Mouse (Mus musculus): Measurements from ENCODE around the gene Dpagt1. TPM values are rescaled to one million over a fixed set of nuclear protein-coding genes. Genes with fewer than 3 reads are reported as not detected.
A peak's percentile ranks its signal among the peaks of the same experiment; 100 is the strongest.

Gene Dpagt1
- polyA plus RNA-seq, 1 experiment from 2014 or later, result 37.0 TPM

DNA sequence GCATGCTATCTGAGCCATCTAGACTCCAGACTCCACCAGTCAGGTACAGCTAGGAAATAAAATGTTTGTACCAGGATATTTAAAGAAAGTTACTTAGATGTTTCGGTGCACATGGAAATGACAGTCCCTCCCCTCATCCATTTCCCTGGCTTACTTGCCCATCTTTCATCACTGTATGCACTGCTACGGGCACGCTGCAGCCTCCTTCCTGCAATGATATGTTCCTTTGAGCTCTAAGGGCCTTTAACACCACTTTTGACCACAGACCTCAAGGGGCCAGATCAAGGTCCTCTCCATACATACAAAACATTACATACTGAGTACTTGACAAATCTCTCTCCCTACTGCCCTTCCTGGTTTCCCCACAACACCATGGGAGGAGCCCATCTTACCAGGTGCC is 11.1 kb downstream of the Dpagt1 start:
- TF ChIP-seq CTCF (IDR thresholded peaks at IDR 0.05), result no peak
- in situ Hi-C loops (cut with MboI; ENCODE audit: low pct_unique_long_range_greater_than_20kb), result no loop called here
- CTCF ChIA-PET, result interaction anchor here (0.9 to 1.1 kb wide), 2 partner anchors 11 to 66 kb away, joined by 3 read pairs; partner anchors contain the start of gene Dpagt1
- no peak for DNase-seq (ENCODE audit: low read depth, low spot score)
- ATAC-seq, result no peak
- H3K27me3 ChIP-seq, result no peaks in the 10 kb centered on the region
- POLR2A ChIA-PET, result no interaction called here

DNA sequence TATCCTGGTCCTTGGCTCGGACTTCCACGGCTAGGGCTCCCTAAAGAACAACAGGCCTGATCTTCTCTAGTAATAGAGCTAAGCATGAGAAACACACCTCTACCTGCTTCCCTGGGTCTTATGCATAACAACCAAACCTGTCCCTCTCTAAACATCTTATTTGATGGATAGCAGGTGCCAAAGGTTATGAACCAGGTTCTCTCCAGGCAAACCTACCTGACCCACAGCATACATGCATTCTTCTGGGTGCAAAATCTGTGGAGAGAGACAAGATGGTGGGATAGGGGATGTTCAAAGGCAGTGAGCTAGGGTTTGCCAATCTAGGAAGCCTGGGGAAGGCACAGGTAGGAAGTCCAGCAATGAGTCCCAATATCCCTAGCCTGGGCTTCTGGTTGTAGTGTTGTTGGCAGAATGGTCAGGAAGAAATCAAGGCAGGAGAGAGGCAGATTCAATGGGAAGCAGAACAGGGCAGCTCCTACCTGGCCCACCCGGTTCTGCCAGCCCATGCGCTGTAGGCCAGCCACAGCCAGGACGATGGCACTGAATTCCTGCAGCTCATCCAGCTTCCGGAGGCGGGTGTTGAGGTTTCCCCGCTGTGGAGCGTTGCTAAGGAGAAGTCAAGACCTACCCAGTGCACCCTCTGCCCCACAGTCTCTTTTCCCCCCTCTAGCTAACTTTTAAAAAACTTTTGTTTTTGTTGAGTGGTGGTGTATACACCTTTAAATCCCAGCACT is 11.8 kb downstream of the Dpagt1 start:
- CTCF ChIA-PET, result interaction anchor here (0.9 to 1.1 kb wide), 2 partner anchors 12 to 66 kb away, joined by 3 read pairs; partner anchors contain the start of gene Dpagt1
- in situ Hi-C loops (cut with MboI; ENCODE audit: low pct_unique_long_range_greater_than_20kb), result no loop called here
- ATAC-seq (no peak), DNase-seq (ENCODE audit: low read depth, low spot score) (no peak)
- TF ChIP-seq CTCF (IDR thresholded peaks at IDR 0.05), result no peak
- H3K27me3 ChIP-seq, result no peaks in the 10 kb centered on the region
- POLR2A ChIA-PET, result interaction anchor here (0.6 kb wide), 1 partner anchor 65 kb away, joined by 3 read pairs; no protein-coding TSS in a partner anchor

DNA sequence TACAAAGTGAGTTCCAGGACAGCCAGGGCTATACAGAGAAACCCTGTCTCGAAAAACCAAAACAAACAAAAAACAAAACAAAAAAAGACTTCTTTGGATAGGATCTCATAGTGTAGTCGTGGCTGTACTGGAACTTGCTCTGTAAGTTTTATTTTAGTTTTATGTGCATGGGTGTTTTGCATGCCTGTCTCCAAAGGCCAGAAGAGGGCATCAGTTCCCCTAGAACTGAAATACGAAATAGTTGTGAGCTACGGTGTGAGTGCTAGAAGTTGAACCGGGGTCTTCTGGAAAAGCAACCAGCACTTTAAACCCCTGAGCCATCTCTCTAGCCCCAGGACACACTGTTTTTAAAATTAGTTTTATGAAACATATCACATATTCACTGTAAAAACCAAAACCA is 12.8 kb downstream of the Dpagt1 start:
- no peak for DNase-seq (ENCODE audit: low read depth, low spot score)
- no peaks in the 10 kb centered on the region for H3K27me3 ChIP-seq
- ChIA-PET CTCF (no interaction called here), POLR2A (interaction anchor here (0.6 kb wide), 1 partner anchor 12 kb away, joined by 4 read pairs; no protein-coding TSS in a partner anchor)
- in situ Hi-C loops (cut with MboI; ENCODE audit: low pct_unique_long_range_greater_than_20kb), result no loop called here
- TF ChIP-seq CTCF (IDR thresholded peaks at IDR 0.05), result no peak
- no peak for ATAC-seq

DNA sequence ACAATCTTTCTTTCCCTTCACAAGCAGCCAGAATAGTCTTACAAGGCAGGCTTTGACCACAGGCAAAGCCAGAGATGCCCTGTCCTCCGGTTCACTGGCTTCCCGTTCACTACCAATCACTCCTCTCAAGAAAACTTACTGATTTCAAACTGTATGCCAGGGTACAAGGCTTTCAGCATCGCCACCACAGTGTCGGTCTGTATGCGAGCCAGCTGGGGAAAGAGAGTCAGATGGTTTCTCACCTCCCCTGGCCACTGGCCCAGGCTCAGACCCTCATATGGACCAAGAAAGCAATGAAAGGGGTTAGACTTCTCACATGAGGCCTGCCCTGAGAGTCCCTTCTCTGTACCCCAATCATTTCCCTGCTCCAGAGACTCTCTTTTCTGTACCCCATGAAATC is 15.7 kb downstream of the Dpagt1 start:
- POLR2A ChIA-PET, result no interaction called here

DNA sequence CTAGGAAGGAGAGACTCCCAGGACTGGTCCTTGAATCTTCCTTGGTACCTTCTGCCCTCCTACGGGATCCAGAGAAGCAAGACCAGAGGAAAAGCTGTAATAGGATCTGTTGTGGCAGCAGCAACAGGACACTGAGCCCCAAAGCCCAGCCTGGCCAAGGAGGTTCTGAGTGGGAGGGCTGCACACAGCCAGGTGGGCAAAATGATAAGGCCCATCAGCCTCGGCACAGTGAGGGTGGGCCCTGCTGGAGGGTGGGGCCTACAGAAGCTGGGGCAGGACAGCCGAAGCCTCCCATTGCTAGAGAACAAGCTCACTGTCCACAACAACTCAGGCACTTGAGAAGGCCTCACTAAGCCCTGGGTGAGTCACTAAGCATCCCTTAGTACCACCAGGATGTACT is 16.4 kb downstream of the Dpagt1 start:
- POLR2A ChIA-PET, result interaction anchor here (1.0 to 1.7 kb wide), 2 partner anchors 7 to 16 kb away, joined by 4 to 8 read pairs; partner anchors contain the start of gene H2afx
- DNase-seq (ENCODE audit: low read depth, low spot score) (no peak), ATAC-seq (no peak)
- H3K27me3 ChIP-seq, result no peaks in the 10 kb centered on the region
- in situ Hi-C loops (cut with MboI; ENCODE audit: low pct_unique_long_range_greater_than_20kb), result no loop called here
- CTCF ChIA-PET, result no interaction called here
- TF ChIP-seq CTCF (IDR thresholded peaks at IDR 0.05), result no peak

More for the DNA sequence above, 15.7 kb downstream of the Dpagt1 start:
- ATAC-seq (no peak), DNase-seq (ENCODE audit: low read depth, low spot score) (no peak)
- no peaks in the 10 kb centered on the region for H3K27me3 ChIP-seq
- no peak for TF ChIP-seq CTCF (IDR thresholded peaks at IDR 0.05)
- CTCF ChIA-PET, result no interaction called here
- in situ Hi-C loops (cut with MboI; ENCODE audit: low pct_unique_long_range_greater_than_20kb), result no loop called here

DNA sequence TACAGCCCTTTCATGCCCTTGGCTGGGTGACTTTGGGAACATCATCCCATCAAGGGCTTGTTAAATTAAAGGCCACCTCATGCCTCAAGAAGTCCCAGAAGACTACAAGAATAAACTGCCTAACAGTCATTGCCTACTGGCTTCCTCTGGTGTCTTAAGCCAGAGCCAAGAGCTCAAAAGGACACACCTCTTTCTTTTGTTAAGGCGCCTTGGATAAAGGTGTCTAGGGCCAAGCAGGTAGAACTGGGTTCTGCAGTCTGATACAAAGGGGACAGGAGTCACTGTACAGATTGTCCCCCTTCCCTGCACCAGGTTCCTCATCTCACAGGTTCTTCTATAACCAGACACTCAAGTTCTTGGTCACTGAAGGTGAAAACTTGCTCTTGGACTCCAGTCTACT is 16.8 kb downstream of the Dpagt1 start:
- ChIA-PET POLR2A (interaction anchor here (1.0 to 1.7 kb wide), 3 partner anchors 8 to 17 kb away, joined by 3 to 8 read pairs (median 4); partner anchors contain the start of gene H2afx), CTCF (interaction anchor here (0.6 kb wide), 1 partner anchor 19 kb away, joined by 3 read pairs; the partner anchor contains the start of gene Vps11)
- DNase-seq (ENCODE audit: low read depth, low spot score) (no peak), ATAC-seq (no peak)
- no peak for TF ChIP-seq CTCF (IDR thresholded peaks at IDR 0.05)
- H3K27me3 ChIP-seq, result no peaks in the 10 kb centered on the region
- in situ Hi-C loops (cut with MboI; ENCODE audit: low pct_unique_long_range_greater_than_20kb), result no loop called here

DNA sequence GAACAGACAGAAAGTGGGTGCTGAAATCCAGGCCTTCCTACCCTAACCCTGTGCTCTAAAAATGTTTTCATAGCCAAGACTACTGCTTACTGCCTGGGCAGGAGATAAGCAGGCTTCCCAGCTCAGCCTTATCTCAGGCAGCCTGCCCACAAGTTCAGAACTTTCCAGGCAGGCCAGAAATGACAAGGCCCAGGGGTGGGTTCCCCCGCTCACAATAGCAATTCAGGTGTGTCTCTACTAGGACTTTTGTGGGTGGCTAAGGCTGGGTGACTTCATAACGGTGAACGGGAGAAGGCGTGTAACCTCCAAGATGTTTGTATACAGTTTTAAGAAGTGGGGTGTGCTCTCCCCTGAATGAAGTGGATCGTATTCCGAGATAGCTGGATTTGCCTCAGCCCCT is 17.5 kb downstream of the Dpagt1 start:
- in situ Hi-C loops (cut with MboI; ENCODE audit: low pct_unique_long_range_greater_than_20kb), result no loop called here
- no peak for ATAC-seq

DNA sequence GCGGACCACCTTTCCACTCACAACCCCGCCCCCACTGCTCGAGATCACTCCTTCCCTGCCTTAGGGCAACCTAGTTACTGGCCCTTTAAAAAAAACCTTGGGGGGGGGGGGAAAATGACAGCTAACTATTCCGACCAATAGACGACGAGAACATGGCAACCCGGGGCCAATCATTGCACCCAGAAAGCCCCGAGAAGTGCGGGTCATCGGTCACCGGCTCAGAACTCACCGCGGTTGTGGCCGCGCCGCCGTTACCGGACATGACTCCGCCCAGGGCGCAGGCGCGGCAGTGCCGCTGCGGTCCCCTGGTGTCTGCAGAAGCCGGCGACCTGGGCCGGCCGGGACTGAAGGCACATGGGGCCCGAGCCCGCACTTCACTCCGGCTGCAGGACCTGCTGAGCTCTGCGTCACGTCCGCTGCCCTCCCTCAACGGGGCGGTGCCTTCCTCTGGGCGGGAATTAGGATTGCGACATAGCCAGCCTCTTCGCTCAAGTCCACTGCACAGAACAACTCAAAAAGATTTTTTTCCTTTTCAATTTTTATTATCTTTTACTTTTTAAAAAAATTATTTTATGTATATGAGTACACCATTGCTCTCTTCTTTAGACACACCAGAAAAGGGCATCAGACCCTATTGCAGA is 18.1 kb downstream of the Dpagt1 start, which contains the start of gene Hmbs:
Gene Hmbs (minus strand): TSS at position 448 of the 641 bp plus-strand sequence.
- POLR2A ChIA-PET, result interaction anchor here (1.1 to 1.7 kb wide), 3 partner anchors 9 to 15 kb away, joined by 3 to 8 read pairs (median 3); partner anchors contain the start of gene H2afx
- in situ Hi-C loops (cut with MboI; ENCODE audit: low pct_unique_long_range_greater_than_20kb), result no loop called here
- no peak for TF ChIP-seq CTCF (IDR thresholded peaks at IDR 0.05)
- CTCF ChIA-PET, result interaction anchor here (1.0 to 2.5 kb wide), 2 partner anchors 8 to 18 kb away, joined by 4 to 8 read pairs; partner anchors contain the start of gene Vps11
- peak; percentile 80 for ATAC-seq
- DNase-seq (ENCODE audit: low read depth, low spot score), result no peak
- H3K27me3 ChIP-seq, result no peaks in the 10 kb centered on the region

More for the DNA sequence above, 17.5 kb downstream of the Dpagt1 start:
- TF ChIP-seq CTCF (IDR thresholded peaks at IDR 0.05), result no peak
- ChIA-PET CTCF (interaction anchor here (0.6 to 2.5 kb wide), 2 partner anchors 18 kb away, joined by 3 to 8 read pairs; partner anchors contain the start of gene Vps11), POLR2A (interaction anchor here (1.1 to 1.7 kb wide), 3 partner anchors 8 to 16 kb away, joined by 3 to 8 read pairs (median 3); partner anchors contain the start of gene H2afx)
- no peaks in the 10 kb centered on the region for H3K27me3 ChIP-seq
- no peak for DNase-seq (ENCODE audit: low read depth, low spot score)

DNA sequence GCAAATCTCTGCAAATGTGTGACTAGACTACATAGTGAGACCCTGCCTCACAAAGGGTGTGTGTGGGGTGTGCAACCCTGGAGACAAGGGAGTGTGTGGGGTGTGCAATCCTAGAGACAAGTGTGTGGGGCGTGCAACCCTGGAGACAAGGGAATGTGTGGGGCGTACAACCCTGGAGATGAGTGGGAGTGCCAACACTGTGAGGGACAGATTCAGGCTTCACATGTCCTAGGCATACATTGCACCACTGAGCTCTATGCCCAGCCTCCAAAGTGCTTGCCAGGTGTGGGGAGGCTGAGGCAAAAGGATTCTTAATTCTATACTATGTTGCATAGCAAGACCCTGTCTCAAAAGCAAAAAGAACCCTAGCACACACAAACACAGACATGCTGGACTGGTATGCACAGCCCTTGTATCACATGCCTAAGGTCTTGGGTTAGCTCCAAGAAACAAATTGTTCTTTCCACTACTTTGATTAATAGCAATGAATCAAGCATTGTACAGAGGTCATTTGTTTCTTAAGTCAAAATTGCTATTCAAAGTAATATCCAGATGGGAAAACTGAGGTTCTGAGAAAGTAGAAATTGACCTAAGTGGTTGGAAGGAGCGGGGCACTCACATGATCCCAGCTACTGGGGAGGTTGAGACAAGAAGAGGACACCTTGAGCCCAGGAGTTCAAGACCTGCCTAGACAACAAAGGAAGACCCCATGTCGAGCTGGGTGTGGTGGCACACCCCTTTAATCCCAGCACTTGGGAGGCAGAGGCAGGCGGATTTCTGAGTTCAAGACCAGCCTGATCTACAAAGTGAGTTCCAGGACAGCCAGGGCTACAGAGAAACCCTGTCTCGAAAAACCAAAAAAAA is 20.0 kb downstream of the Dpagt1 start:
- no peaks in the 10 kb centered on the region for H3K27me3 ChIP-seq
- POLR2A ChIA-PET, result interaction anchor here (0.7 kb wide), 1 partner anchor 212 kb away, joined by 4 read pairs; no protein-coding TSS in a partner anchor
- CTCF ChIA-PET, result interaction anchor here (1.0 to 2.5 kb wide), 2 partner anchors 16 to 52 kb away, joined by 3 to 8 read pairs; partner anchors contain the start of gene Vps11
- in situ Hi-C loops (cut with MboI; ENCODE audit: low pct_unique_long_range_greater_than_20kb), result no loop called here
- TF ChIP-seq CTCF (IDR thresholded peaks at IDR 0.05), result no peak
- DNase-seq (ENCODE audit: low read depth, low spot score), result no peak
- ATAC-seq, result no peak

DNA sequence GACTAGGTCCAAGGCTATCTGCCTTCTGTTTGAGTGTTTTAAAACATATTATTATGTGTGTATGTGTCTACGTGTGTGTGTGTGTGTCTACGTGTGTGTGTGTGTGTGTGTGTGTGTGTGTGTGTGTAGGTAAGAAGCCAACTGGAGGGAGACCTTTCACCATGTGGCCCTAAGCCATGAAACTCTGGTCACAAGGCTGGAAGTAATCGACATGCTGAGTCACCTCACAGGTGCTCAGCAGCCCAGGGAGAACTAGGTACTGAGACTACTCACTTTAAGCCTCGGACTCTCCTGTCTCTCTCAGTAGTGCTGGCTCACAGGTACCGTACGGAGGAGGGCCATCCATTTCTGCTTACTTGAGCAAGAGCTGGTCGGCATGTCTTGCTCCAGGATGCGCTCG is 21.3 kb downstream of the Dpagt1 start:
- no peaks in the 10 kb centered on the region for H3K27me3 ChIP-seq
- no peak for TF ChIP-seq CTCF (IDR thresholded peaks at IDR 0.05)
- CTCF ChIA-PET, result no interaction called here
- DNase-seq (ENCODE audit: low read depth, low spot score), result no peak
- POLR2A ChIA-PET, result no interaction called here
- in situ Hi-C loops (cut with MboI; ENCODE audit: low pct_unique_long_range_greater_than_20kb), result no loop called here
- ATAC-seq, result no peak

Measured in Patski (cell line).